Mouse (Mus musculus): Measurements from ENCODE around the gene Lypd6b.

Lypd6b gene

DNA sequence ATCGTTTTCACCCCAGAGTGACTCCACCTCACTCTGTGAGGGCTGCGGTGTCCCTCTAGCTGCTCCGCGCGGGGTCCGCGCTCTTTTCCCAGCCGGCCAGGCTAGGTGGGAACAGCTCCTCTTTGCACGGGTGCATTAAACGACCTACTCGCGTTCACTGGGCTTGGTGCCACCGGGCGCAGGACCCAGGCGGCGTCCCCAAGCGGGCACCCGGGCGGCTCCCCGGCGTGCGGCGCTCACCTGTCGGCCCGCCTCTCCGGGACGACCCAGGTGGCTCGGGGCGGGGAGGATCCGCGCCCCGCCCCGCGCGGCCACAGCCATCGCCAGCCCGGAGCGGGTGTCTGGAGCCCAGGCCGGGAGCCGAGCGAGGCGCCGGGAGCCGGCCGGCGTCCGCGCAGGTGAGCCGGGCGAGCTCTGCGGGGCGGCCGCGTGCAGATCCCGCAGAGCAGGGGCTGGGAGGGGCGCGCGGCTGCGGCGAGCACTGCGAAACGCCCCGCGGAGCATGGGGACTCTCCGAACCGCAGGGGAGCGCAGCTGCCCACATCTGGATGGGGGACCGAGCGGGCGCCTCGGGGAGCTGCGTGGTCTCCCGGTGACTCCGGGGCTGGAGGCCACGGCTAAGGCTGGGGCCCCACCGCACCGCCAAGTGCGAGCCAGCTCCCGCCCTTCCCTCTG, at the start of gene Lypd6b:
Lypd6b (plus strand) TSS at position 313 of the 675 bp plus-strand sequence.
- peak in 1 of 2 experiments; percentile 59 for DNase-seq (ENCODE audit: low spot score in 2 of 2)

DNA sequence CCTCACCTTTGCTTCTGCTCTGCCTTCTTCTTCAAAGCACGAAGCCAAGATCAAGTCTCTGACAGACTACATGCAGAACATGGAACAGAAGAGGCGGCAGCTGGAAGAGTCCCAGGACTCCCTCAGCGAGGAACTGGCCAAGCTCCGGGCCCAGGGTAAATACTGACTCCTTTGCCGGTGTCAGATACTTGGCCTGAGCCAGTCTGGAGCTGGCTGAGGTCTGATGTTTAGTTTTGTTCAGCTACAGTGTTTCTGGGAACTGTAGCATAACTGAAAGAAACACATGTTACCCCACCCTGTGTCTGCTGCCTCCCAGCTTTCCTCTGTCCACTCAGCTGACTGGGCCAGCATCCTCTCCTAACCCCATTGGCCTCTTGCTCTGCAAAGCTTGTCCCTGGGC, 48.4 kb upstream of the Lypd6b start:
- peak in 1 of 2 experiments; percentile 23 for DNase-seq (ENCODE audit: low spot score in 2 of 2)

DNA sequence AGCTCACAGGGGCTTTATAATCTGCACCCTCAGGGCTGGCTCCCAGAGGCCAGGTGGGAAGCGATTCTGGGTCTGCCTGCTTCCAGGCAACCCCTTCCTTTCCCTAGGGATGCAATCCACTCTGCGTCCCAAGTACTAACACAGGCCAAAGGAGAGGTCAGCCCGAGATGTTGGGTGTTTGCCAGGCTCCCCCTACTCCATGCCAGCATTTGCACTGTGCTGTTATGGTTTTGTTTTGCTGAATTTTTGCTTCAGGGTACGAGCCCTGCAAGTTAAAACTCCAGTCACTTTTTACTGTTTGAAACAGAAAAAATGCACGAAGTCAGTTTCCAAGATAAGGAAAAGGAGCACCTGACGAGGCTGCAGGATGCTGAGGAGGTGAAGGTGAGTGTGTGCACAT, 46.5 kb upstream of the Lypd6b start:
- DNase-seq (ENCODE audit: low spot score in 2 of 2), result no peak

DNA sequence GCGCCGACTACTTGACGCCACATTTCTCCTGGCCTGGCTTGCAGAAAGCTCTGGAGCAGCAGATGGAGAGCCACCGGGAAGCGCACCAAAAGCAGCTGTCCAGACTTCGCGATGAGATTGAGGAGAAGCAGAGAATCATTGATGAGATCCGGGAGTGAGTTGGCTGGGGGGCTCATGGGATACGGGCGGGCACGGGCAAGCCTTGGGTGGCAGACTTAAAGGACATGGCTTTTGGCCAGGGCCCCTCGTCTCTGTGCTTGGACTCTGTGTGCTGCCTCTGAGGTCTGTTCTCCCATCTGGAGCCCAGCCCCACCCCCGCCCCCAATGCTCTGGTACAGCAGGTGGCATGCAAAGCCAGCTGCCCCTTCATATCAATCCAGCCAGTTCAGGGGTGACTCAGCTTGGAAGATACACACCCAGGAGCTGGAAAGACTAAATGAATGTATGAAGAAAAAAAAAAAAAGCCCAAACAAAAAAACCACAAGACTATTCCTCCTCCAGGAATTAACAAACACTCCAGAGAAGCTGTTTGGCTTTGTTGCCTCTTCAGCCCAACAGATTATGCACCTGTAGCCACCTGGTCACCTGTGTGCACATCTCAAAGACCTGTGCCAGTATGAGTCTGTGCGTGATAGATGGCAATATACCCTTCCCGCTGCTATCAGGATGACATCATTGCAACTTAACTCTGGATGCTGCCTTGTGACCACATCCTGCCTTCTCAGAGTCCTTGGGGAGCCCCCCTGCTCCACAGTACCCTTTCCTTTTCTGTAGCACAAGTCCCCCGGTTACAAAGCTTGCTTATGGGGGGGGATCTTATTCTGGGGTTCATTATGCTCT, 45.4 kb upstream of the Lypd6b start:
- DNase-seq (ENCODE audit: low spot score in 2 of 2), result no peak

DNA sequence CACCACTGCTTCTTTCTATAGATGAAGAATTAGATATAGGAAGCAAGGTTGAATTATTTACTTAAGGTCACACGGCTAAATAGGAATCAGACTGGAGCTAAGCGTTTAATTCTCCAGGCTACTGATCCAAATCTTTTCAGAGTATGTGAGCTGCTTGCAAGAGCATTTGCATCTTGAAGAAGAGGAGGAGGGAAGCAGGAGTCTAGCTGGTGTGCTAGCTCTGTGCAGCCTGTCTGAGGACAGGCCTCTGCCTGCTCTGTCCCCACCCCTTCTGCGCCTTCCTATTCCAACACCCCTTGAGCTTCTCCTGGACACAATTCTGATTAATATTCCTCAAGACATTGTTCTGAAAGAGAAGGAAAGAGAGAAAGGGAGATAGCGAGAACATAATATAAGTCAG, 44.6 kb upstream of the Lypd6b start:
- DNase-seq (ENCODE audit: low spot score in 2 of 2), result no peak

DNA sequence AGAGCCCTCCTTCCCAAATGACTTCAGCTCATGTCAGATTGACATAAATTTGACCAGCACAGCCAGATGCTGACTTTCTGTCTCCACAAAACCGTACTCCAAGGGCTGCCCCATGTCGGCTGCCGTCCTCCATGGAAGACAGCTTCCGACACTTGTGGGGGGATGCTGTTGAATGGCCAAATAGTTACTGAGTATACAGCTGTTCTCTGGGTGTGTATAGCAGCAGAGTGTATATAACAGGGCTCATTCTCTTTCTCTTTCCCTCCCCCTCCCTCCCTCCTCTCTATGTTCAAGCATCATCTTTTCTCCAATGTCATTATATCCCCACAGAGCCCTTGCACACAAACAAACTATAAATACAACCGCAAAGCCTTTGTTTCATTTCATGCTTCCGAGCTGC, 43.7 kb upstream of the Lypd6b start:
- DNase-seq (ENCODE audit: low spot score in 2 of 2), result no peak

DNA sequence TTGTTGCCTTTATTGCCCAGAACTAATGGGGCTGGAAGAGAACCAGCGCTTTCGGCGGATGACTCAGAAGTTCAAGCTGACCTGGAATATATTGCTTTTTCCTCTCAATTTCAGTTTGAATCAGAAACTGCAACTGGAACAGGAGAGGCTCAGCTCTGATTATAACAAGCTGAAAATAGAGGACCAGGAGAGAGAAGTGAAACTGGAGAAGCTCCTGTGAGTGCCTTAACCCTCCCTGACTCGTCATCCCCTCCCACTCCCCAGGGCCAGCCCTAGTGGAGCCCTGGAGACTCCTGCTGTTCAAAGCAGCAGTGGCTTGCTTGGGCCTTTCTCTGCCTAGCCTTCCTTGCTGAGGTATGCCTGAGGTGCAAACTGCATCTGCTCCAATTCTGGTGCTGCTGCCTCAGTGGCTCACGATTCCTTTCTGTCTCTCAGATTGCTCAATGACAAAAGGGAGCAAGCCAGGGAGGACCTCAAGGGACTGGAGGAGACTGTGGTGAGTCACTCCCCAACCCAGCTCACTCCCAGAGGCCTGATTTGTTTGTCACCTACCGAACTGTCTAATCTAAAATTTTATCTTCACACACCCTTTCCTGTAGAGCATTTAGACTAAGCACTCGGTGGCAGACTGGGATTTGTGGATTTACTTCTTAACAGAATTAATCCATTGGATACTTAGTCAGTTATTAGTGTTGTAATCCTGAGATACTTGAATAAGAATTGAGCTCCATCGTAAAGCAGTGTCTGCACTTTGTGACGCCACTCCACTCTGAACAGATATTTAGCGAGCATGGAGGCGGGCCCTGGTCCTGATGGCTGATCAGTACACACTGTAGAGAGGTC, 43.0 kb upstream of the Lypd6b start:
- DNase-seq (ENCODE audit: low spot score in 2 of 2), result peak in 1 of 2 experiments; percentile 42

DNA sequence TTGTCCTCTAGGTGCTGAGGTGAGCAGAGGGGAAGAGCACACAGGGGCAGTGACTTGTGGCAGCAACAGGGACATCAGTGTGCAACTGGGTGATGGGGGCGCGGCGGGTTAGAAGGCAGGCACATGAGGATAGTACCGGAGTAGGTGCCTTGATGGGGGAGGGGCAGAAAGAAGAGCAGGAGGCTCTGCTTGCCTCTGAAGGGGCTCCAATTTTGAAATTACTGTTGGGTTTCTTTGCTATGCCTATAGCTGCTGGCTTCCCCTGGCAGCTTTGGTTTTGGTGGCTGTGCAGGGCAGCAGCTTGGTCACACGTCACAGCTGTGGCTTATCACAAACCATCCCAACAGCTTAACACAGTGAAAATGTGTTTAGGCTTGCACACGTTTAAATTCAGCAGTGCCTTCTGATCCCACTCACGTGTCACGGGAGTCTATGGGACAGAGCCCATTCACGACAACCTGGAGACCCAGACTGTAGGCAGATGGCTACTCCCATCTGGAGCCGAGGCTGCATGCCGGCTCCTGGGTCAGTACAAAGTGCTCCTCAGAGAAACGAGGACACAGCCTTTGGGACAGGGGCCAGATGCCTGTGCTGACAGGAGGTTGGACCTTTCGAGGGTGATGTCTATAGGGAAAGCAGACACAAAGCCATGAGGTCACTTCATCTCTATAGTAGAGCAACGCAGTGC, 42.2 kb upstream of the Lypd6b start:
- DNase-seq (ENCODE audit: low spot score in 2 of 2), result no peak

DNA sequence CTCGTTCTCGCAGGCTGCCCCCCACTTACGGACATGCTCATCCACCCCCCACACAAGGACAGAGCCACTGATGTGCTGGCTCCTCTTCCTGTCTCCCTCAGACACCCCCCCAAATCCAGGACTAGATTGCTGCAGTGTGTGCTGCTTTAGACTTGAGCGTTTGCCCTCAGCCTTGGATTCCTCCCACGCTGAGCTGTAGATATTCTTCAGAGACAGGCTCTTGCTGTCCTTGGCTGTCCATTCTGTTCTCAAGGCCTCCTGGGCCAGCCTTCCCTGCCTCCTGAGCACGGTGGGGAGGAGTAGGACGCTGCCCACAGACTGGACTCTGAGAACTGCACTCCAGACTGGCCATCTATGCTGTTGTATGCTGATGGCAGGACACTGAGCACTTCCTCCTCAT, 40.5 kb upstream of the Lypd6b start:
- no peak for DNase-seq (ENCODE audit: low spot score in 2 of 2)

DNA sequence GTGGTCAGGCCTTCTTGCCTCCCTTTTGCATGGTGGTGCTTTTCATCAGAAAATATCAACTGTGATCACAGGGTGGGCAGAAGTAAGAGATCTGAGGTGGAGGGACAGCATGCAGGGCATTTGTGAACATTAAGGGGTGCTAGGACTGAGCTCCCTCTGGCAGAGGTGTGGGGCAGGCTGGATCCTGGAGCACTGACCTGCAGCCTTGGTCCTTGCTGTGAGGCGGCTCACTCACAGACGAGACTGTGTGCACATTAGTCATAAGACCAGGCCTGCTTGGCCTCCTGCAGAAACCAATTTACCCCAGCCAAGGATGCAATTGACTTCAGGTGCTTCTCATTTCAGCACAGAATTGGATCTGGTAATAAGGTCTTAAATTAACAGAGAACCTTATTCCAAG, 39.8 kb upstream of the Lypd6b start:
- no peak for DNase-seq (ENCODE audit: low spot score in 2 of 2)

DNA sequence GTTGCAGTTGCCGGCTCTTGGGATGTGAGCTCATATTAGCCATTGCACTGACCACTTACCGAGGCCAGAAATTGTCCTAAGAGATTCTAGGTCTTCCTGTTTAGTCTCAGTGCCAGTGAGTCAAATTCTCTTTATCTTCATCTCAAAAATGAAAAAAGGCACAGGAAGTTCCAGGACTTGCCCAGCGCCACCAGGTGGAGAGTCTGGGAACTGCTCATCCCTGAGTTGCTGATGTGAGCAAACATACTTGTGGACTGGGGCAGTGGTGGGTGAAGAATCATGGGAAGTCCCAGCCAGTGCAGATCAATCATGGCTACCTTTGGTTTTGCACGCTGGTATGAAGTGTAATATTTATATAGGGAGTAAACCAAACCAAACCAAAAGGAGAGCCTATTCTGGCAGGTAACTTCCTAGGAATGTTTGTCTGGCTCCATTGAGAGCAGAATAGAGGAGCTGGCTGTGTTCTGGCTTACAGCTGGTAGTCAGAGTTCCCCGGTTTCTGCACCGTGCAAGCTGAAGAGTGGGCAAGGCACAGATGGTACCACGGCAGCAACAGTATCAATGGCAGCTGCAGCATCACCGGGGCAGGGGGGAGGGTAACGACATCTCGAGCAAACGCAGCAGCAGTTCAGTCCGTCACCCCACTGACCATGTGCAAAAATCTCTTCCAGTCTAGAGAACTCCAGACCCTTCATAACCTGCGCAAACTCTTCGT, 38.7 kb upstream of the Lypd6b start:
- DNase-seq (ENCODE audit: low spot score in 2 of 2), result no peak

DNA sequence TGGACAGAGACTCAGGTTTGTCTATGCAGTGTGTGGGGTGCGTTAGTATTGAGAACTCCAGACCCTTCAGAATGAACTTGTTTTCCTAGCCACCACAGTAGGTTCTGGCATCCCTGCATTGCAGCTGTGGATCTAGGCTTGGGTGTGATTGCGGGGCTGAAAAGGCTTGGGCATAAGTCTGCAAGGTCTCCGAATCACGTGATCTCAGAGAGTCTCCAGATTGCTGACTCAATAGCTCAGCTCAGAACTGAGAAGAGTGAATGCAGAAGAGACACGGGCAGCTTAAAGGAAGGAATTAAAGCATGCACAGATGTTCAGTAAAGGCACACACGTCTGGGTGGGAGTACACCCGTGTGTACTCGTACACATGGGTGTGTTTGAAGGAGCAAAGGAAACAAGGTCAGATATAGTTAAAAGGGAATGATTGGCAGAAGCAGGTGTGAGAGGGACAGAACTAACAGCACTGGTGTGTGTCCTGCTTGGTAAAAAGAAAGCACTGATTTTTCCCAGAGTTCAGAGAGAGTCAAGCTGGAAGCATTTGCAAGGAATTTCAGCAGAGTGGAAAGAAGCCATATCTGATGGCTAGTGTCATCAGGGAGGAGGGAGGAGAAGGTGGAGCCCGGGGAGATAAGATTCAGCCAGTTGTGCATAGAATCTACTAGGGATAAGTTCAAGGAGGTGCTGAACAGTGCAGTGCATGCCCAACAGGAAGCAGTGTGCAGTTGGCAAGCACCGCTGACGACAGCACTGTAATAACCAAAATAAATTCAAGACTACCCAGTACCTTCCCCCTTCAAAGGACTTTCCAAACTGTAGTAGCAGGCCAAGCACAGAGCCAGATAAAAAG, 37.5 kb upstream of the Lypd6b start:
- DNase-seq (ENCODE audit: low spot score in 2 of 2), result no peak

DNA sequence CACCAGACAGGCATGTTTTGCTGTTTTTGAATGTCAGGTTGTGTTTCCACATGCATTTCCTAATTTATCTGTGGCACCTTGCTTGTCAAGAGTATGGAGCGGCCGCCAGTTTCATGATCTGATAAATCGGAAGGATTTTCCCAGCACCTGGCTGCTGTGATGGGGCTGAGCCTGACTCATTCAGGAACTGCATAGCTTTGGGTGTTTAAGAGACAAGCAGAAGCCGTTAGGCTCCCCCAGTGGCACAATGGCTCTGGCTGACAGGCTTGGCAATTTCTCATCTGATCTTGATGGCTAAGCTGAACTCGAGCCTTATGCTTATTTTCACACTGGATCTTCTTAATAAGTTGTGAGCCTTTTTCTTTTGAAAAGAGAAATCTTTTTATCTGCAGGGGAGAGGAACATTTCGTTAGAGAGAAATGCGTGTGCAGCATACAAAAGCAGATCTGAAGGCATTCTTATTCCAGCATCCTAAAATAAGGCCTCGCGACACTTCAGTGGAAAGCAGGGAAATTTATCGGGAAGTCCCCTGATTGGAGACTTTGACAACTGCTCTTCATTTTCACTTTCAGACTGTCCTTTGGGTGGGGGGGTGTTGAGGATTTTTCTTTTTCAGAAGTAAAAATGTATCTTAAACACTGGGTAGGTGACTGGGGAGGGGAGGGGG, 35.8 kb upstream of the Lypd6b start:
- no peak for DNase-seq (ENCODE audit: low spot score in 2 of 2)

DNA sequence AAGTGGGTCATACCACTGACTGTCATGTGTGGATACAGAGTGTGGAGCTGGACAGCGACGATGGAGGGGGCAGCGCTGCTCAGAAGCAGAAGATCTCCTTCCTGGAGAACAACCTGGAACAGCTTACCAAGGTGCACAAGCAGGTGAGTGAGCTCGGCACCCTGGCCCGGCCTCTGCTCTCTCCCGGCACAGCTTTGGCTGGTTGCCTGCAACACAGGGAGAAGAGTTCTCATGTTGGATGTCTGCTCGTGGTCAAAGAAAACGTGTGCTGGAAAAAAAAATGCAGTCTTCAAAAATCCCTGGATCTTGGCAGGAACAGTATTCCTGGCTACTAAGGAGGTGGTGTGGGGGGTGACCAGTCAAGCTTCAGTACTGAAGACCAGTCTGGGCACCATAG, 35.3 kb upstream of the Lypd6b start:
- DNase-seq (ENCODE audit: low spot score in 2 of 2), result no peak

DNA sequence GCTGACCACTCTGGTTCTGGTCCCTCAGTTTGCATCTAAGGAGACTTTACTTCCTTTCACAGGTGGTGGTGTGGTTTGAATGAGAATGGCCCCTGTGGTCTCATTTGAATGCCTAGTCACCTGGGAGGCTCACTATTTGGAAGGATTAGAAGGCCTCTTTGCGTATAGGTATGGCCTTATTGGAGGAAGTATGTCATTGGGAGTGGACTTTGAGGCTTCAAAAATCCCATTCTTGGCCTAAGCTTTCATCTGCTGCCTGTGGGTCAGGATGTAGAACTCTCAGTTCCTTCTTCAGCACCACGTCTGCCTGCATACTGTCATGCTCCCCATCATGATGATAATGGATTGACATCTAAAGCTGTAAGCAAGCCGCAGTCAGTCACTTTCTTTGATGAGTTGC, 34.4 kb upstream of the Lypd6b start:
- DNase-seq (ENCODE audit: low spot score in 2 of 2), result no peak

DNA sequence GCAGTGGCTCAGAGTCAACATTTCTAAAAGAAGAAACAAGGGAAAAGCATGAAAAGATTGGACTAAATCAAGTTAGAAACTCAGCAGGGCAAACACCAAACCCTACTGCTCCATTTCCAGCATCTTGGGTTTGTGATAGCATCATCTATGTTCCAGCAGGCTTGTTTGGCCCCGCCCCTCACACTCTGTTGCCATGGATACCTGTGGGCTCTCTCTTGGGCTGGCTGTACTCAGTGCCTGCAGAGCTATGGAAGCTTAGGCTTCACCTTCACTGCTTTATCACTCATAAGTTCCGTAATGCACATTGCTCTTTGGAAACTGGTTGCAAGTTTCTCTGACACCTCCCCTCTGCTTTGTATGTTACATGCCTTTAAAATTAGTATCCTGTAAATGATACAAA, 32.4 kb upstream of the Lypd6b start:
- no peak for DNase-seq (ENCODE audit: low spot score in 2 of 2)

DNA sequence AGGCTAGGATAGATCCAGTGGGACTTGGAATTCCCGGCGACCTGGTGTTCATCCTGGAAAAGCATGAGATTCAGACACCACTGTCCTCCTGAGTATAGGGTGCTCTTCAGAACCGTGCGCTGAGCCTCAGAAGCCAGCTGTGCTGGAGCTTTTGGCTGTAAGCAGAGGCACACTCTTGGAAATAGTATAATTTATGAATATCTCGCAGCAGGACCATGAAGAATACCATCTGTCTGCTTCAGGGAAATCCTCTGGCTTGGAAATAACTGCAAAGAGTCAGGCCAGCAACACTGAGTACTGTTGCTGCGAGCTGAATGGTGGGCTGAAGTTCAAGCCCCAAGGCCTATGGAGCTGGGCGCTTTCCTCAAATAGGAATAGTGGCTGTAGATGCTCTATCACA, 29.9 kb upstream of the Lypd6b start:
- DNase-seq (ENCODE audit: low spot score in 2 of 2), result no peak

DNA sequence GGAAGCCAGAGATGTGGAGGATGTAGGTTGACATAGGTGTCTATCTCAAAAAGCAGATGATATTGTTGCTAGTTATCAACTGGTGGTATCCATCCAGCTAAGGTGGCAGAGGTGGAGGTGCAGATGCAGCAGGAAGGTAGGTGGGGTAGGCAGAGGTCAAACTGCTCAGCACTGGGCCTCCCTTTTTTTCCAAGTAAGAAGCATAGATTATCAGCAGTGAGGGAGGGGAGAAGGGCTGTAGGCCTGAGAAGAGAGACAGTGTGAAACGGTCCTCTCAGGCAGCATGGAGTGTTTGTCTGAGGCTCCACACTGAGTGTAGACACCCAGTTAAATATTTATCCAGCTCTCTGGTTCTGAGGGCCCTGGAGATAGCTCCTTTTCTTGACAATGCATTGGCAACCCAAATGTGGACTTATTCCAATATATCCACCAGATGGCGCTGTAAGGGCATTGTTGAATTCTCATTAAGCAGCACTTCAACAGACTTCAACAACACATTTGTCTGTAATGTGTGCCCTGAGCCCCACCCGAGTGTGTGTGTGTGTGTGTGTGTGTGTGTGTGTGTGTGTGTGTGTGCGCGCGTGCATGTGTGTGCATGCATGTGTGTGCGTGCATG, 23.0 kb upstream of the Lypd6b start:
- no peak for DNase-seq (ENCODE audit: low spot score in 2 of 2)

DNA sequence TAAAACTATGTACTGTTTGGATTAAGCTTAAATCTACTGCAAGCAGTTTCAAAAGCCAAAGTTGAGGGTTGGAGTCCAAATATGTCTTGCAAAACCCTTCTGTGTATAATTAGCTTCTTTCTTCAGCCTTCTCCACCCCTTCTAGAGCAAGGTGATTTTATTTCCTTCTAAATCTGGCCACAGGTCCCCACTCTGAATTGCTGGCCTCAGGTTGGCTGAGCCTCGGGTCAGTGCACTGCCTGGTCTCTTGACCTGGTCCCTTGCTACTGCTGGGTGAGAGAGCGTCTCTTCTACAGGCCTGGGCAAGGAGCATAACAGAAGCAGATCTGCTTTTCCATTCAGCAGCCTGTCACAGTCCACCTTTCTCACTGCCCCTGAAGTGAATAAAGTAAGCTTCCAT, 18.6 kb upstream of the Lypd6b start:
- DNase-seq (ENCODE audit: low spot score in 2 of 2), result no peak
